Mouse (Mus musculus) liver, embryonic 14.5 days (tissue): ENCODE results near the gene Olfr1128. TPM values are rescaled to one million over a fixed set of nuclear protein-coding genes. Genes with fewer than 3 reads are reported as not detected.

ENCODE experiments used
- polyA plus RNA-seq, 2 experiments: library from polyadenylated mRNA; depleted of rRNA in 1 of 2; stranded (reverse) in 1 of 2; unstranded in 1 of 2; fragments of >200 nt; fragmentation: Nextera tagmentation in 1 of 2; extraction: Ambion mirVana in 1 of 2; gene quantifications; 2 replicates each; pipeline versions ENCODE4 v1.2.1 to v1.2.3; 2012 to 2014

Gene Olfr1128
- polyA plus RNA-seq, 2 experiments = not detected

Other genes starting within 250 kb of the Olfr1128 start
- not detected in 2 replicates for gene Olfr1118, start 238.0 kb downstream of the Olfr1128 start, polyA plus RNA-seq (2012; rRNA removed)
- gene Olfr1118, start 238.0 kb downstream of the Olfr1128 start, polyA plus RNA-seq (2014; fragmentation: Nextera tagmentation; extraction: Ambion mirVana) = not detected in 2 replicates
- gene Olfr1120, start 190.7 kb downstream of the Olfr1128 start, polyA plus RNA-seq (2012; rRNA removed) = not detected in 2 replicates
- gene Olfr1120, start 190.7 kb downstream of the Olfr1128 start, polyA plus RNA-seq (2014; fragmentation: Nextera tagmentation; extraction: Ambion mirVana) = not detected in 2 replicates
- gene Olfr1121, start 175.6 kb downstream of the Olfr1128 start, polyA plus RNA-seq (2012; rRNA removed) = not detected in 2 replicates
- gene Olfr1121, start 175.6 kb downstream of the Olfr1128 start, polyA plus RNA-seq (2014; fragmentation: Nextera tagmentation; extraction: Ambion mirVana) = not detected in 2 replicates
- not detected in 2 replicates for gene Olfr1122, start 159.7 kb downstream of the Olfr1128 start, polyA plus RNA-seq (2012; rRNA removed)
- gene Olfr1122, start 159.7 kb downstream of the Olfr1128 start, polyA plus RNA-seq (2014; fragmentation: Nextera tagmentation; extraction: Ambion mirVana) = not detected in 2 replicates
- gene Olfr1123, start 128.9 kb downstream of the Olfr1128 start, polyA plus RNA-seq (2012; rRNA removed) = not detected in 2 replicates
- not detected in 2 replicates for gene Olfr1123, start 128.9 kb downstream of the Olfr1128 start, polyA plus RNA-seq (2014; fragmentation: Nextera tagmentation; extraction: Ambion mirVana)
- gene Olfr1124, start 115.3 kb downstream of the Olfr1128 start, polyA plus RNA-seq (2012; rRNA removed) = not detected in 2 replicates
- not detected in 2 replicates for gene Olfr1124, start 115.3 kb downstream of the Olfr1128 start, polyA plus RNA-seq (2014; fragmentation: Nextera tagmentation; extraction: Ambion mirVana)
- gene Olfr1126, start 91.6 kb downstream of the Olfr1128 start, polyA plus RNA-seq (2012; rRNA removed) = not detected in 2 replicates
- not detected in 2 replicates for gene Olfr1126, start 91.6 kb downstream of the Olfr1128 start, polyA plus RNA-seq (2014; fragmentation: Nextera tagmentation; extraction: Ambion mirVana)
- not detected in 2 replicates for gene Pramel7, start 48.4 kb downstream of the Olfr1128 start, polyA plus RNA-seq (2012; rRNA removed)
- not detected in 2 replicates for gene Pramel7, start 48.4 kb downstream of the Olfr1128 start, polyA plus RNA-seq (2014; fragmentation: Nextera tagmentation; extraction: Ambion mirVana)
- not detected in 2 replicates for gene Pramel6, start 39.0 kb downstream of the Olfr1128 start, polyA plus RNA-seq (2012; rRNA removed)
- not detected in 2 replicates for gene Pramel6, start 39.0 kb downstream of the Olfr1128 start, polyA plus RNA-seq (2014; fragmentation: Nextera tagmentation; extraction: Ambion mirVana)
- not detected in 2 replicates for gene Olfr153, start 13.7 kb downstream of the Olfr1128 start, polyA plus RNA-seq (2012; rRNA removed)
- not detected in 2 replicates for gene Olfr153, start 13.7 kb downstream of the Olfr1128 start, polyA plus RNA-seq (2014; fragmentation: Nextera tagmentation; extraction: Ambion mirVana)
- not detected in 2 replicates for gene Olfr1129, start 28.4 kb upstream of the Olfr1128 start, polyA plus RNA-seq (2012; rRNA removed)
- not detected in 2 replicates for gene Olfr1129, start 28.4 kb upstream of the Olfr1128 start, polyA plus RNA-seq (2014; fragmentation: Nextera tagmentation; extraction: Ambion mirVana)
- gene Olfr1130, start 60.7 kb upstream of the Olfr1128 start, polyA plus RNA-seq (2012; rRNA removed) = not detected in 2 replicates
- not detected in 2 replicates for gene Olfr1130, start 60.7 kb upstream of the Olfr1128 start, polyA plus RNA-seq (2014; fragmentation: Nextera tagmentation; extraction: Ambion mirVana)
- gene Olfr1131, start 81.6 kb upstream of the Olfr1128 start, polyA plus RNA-seq (2012; rRNA removed) = not detected in 2 replicates
- gene Olfr1131, start 81.6 kb upstream of the Olfr1128 start, polyA plus RNA-seq (2014; fragmentation: Nextera tagmentation; extraction: Ambion mirVana) = not detected in 2 replicates
- gene Olfr1132, start 92.0 kb upstream of the Olfr1128 start, polyA plus RNA-seq (2012; rRNA removed) = not detected in 2 replicates
- gene Olfr1132, start 92.0 kb upstream of the Olfr1128 start, polyA plus RNA-seq (2014; fragmentation: Nextera tagmentation; extraction: Ambion mirVana) = not detected in 2 replicates
- gene Olfr1133, start 101.8 kb upstream of the Olfr1128 start, polyA plus RNA-seq (2012; rRNA removed) = not detected in 2 replicates
- not detected in 2 replicates for gene Olfr1133, start 101.8 kb upstream of the Olfr1128 start, polyA plus RNA-seq (2014; fragmentation: Nextera tagmentation; extraction: Ambion mirVana)
- gene Olfr1134, start 112.9 kb upstream of the Olfr1128 start, polyA plus RNA-seq (2012; rRNA removed) = not detected in 2 replicates
- gene Olfr1134, start 112.9 kb upstream of the Olfr1128 start, polyA plus RNA-seq (2014; fragmentation: Nextera tagmentation; extraction: Ambion mirVana) = not detected in 2 replicates
- gene Olfr1135, start 128.1 kb upstream of the Olfr1128 start, polyA plus RNA-seq (2012; rRNA removed) = not detected in 2 replicates
- not detected in 2 replicates for gene Olfr1135, start 128.1 kb upstream of the Olfr1128 start, polyA plus RNA-seq (2014; fragmentation: Nextera tagmentation; extraction: Ambion mirVana)
- not detected in 2 replicates for gene Olfr1136, start 148.4 kb upstream of the Olfr1128 start, polyA plus RNA-seq (2012; rRNA removed)
- not detected in 2 replicates for gene Olfr1136, start 148.4 kb upstream of the Olfr1128 start, polyA plus RNA-seq (2014; fragmentation: Nextera tagmentation; extraction: Ambion mirVana)
- gene Olfr1137, start 167.6 kb upstream of the Olfr1128 start, polyA plus RNA-seq (2012; rRNA removed) = not detected in 2 replicates
- gene Olfr1137, start 167.6 kb upstream of the Olfr1128 start, polyA plus RNA-seq (2014; fragmentation: Nextera tagmentation; extraction: Ambion mirVana) = not detected in 2 replicates
- not detected in 2 replicates for gene Olfr1138, start 194.4 kb upstream of the Olfr1128 start, polyA plus RNA-seq (2012; rRNA removed)
- not detected in 2 replicates for gene Olfr1138, start 194.4 kb upstream of the Olfr1128 start, polyA plus RNA-seq (2014; fragmentation: Nextera tagmentation; extraction: Ambion mirVana)
- gene Olfr1140, start 198.2 kb upstream of the Olfr1128 start, polyA plus RNA-seq (2012; rRNA removed) = not detected in 2 replicates
- gene Olfr1140, start 198.2 kb upstream of the Olfr1128 start, polyA plus RNA-seq (2014; fragmentation: Nextera tagmentation; extraction: Ambion mirVana) = not detected in 2 replicates
- gene Olfr1141, start 208.4 kb upstream of the Olfr1128 start, polyA plus RNA-seq (2012; rRNA removed) = not detected in 2 replicates
- not detected in 2 replicates for gene Olfr1141, start 208.4 kb upstream of the Olfr1128 start, polyA plus RNA-seq (2014; fragmentation: Nextera tagmentation; extraction: Ambion mirVana)
- gene Olfr152, start 233.9 kb upstream of the Olfr1128 start, polyA plus RNA-seq (2012; rRNA removed) = not detected in 2 replicates
- not detected in 2 replicates for gene Olfr152, start 233.9 kb upstream of the Olfr1128 start, polyA plus RNA-seq (2014; fragmentation: Nextera tagmentation; extraction: Ambion mirVana)